Mouse (Mus musculus) heart, adult 2 months (tissue): Measurements from ENCODE around the gene Gpr142.

Experiments used
- CTCF ChIP-seq: fragments of 200-600 bp; IDR thresholded peaks from 2 replicates; pipeline ENCODE4 v1.8.1; 2022; ENCODE audit warnings: antibody characterized with exemption, mild to moderate bottlenecking, moderate library complexity
- POLR2A ChIP-seq: fragments of 200-500 bp; IDR thresholded peaks from 2 replicates; pipeline ENCODE4 v1.6.1; 2011; ENCODE audit warnings: mild to moderate bottlenecking, low read depth, low read length, control low read depth; ENCODE audit not compliant: insufficient read depth

DNA sequence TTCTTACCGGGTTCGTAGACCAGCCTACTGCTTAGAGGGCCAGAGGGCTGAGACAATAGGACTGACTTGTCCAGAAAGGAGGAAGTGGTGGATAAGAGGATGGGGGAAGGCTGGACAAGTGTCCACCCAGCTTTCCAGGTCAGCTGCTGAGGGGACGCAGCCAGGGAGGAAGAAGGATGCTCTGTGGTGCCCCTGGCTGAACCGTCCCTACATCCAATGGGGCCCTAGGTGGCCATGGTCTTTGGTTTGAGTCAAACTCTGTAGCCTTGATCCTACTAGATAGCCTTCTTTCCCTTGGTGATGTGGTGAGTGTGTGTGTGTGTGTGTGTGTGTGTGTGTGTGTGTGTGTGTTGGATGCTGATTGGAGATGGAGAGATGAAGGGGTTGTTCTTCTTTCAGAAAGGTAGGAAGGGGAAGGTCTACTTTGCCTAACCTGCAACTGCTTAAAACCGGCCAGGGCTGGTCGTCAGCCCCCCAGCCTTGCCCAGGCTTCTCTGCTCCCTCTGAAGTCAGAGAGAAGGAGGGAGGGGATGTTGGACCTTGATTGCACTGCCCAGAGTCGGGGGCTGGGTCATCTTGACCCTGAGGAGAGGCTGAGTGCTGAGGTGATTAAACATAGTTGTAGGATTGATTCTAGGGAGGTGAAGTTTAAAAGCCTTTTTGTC, 54.6 kb downstream of the Gpr142 start:
- TF ChIP-seq CTCF (no peak), POLR2A (no peak)
